Mouse (Mus musculus): ENCODE results near the gene Atxn1l. TPM values are rescaled to one million over a fixed set of nuclear protein-coding genes. Genes with fewer than 3 reads are reported as not detected.

Atxn1l gene
- polyA plus RNA-seq, 1 experiment from 2014 or later = 4.0 TPM

GRCm38 (mm10) chr8:109714961-109715360, 22.6 kb downstream of the Atxn1l start:
- ATAC-seq = no peak
- H3K4me1 ChIP-seq = no peaks in the 10 kb centered on the region
- no peak overlapping the region for H3K27ac ChIP-seq
- no peaks in the 10 kb centered on the region for H3K27me3 ChIP-seq
- H3K4me3 ChIP-seq = no peak overlapping the region
- peaks cover 95% of the 10 kb centered on the region for H3K36me3 ChIP-seq (ENCODE audit: poor library complexity, severe bottlenecking)
- no peak overlapping the region for H3K9ac ChIP-seq
- no peaks in the 10 kb centered on the region for H3K9me3 ChIP-seq (replicated peaks)
- WGBS = 95% methylated on average over 5 of the region's 5 CpGs
- no peak overlapping the region for H3K4me2 ChIP-seq

- no peak overlapping the region for H3K9ac ChIP-seq
- peaks cover 14% of the 10 kb centered on the region for H3K4me1 ChIP-seq
- WGBS = 88% methylated on average over 1 of the region's 1 CpGs
- no peaks in the 10 kb centered on the region for H3K9me3 ChIP-seq (replicated peaks)
- peaks cover 94% of the 10 kb centered on the region for H3K36me3 ChIP-seq (ENCODE audit: poor library complexity, severe bottlenecking)
- no peak for ATAC-seq
- H3K4me3 ChIP-seq = no peak overlapping the region
- H3K27me3 ChIP-seq = no peaks in the 10 kb centered on the region
- H3K27ac ChIP-seq = no peak overlapping the region
- H3K4me2 ChIP-seq = no peak overlapping the region
These were observed 25.0 kb downstream of the Atxn1l start for GRCm38 (mm10) chr8:109712521-109712920.

- Histone ChIP-seq H3K4me3 (no peak overlapping the region), H3K36me3 (ENCODE audit: poor library complexity, severe bottlenecking) (peaks cover 52% of the 10 kb centered on the region)
These were observed 29.6 kb downstream of the Atxn1l start for GRCm38 (mm10) chr8:109707921-109708320.

GRCm38 (mm10) chr8:109706874-109707237, 30.7 kb downstream of the Atxn1l start:
- 0 out of 2 replicates have a peak, but pooled peaks cover 8% of the 10 kb centered on the region for H3K27me3 ChIP-seq
- no peaks in the 10 kb centered on the region for H3K9me3 ChIP-seq (replicated peaks)
- ATAC-seq = peak; percentile 50; the same call in 1 of the 2 replicates
- WGBS = 24% methylated on average over 2 of the region's 2 CpGs
- peaks cover 34% of the 10 kb centered on the region for H3K4me1 ChIP-seq
- H3K4me3 ChIP-seq = peak overlapping the region; percentile 88
- peak overlapping the region; percentile 99 for H3K9ac ChIP-seq
- peak overlapping the region; percentile 94 for H3K4me2 ChIP-seq
- peaks cover 42% of the 10 kb centered on the region for H3K36me3 ChIP-seq (ENCODE audit: poor library complexity, severe bottlenecking)
- no peak overlapping the region for H3K27ac ChIP-seq

More at GRCm38 (mm10) chr8:109707921-109708320, 29.6 kb downstream of the Atxn1l start:
- ATAC-seq = no peak
- Histone ChIP-seq H3K9ac (peak overlapping the region; percentile 99; the same call in 1 of the 2 replicates), H3K4me1 (peaks cover 34% of the 10 kb centered on the region), H3K27me3 (0 out of 2 replicates have a peak, but pooled peaks cover 6% of the 10 kb centered on the region), H3K27ac (no peak overlapping the region), H3K9me3 (replicated peaks) (no peaks in the 10 kb centered on the region), H3K4me2 (peak overlapping the region; percentile 94; the same call in 1 of the 2 replicates)
- WGBS = 98% methylated on average over 4 of the region's 4 CpGs

GRCm38 (mm10) chr8:109706076-109706873, 31.3 kb downstream of the Atxn1l start:
- Histone ChIP-seq H3K27me3 (0 out of 2 replicates have a peak, but pooled peaks cover 8% of the 10 kb centered on the region), H3K9ac (peak overlapping the region; percentile 99), H3K9me3 (replicated peaks) (no peaks in the 10 kb centered on the region), H3K4me2 (peak overlapping the region; percentile 94), H3K4me1 (peaks cover 34% of the 10 kb centered on the region), H3K36me3 (ENCODE audit: poor library complexity, severe bottlenecking) (peaks cover 36% of the 10 kb centered on the region), H3K27ac (peak overlapping the region; percentile 95), H3K4me3 (peak overlapping the region; percentile 88)
- ATAC-seq = peak; percentile 58
- under 1% methylated on average over 23 of the region's 30 CpGs for WGBS

GRCm38 (mm10) chr8:109705320-109706075, 32.0 kb downstream of the Atxn1l start, which contains the start of gene Zfp821:
TSS of gene Zfp821 (plus strand) at chr8:109705546.
- Histone ChIP-seq H3K4me3 (peak within 1 kb of the TSS; percentile 88), H3K4me1 (peaks cover 34% of the 10 kb centered on the region), H3K27me3 (0 out of 2 replicates have a peak, but pooled peaks cover 8% of the 10 kb centered on the region), H3K9ac (peak within 1 kb of the TSS; percentile 99), H3K4me2 (peak within 1 kb of the TSS; percentile 94), H3K36me3 (ENCODE audit: poor library complexity, severe bottlenecking) (peaks cover 28% of the 10 kb centered on the region), H3K9me3 (replicated peaks) (no peaks in the 10 kb centered on the region), H3K27ac (peak within 1 kb of the TSS; percentile 95)
- under 1% methylated on average over 55 of the region's 100 CpGs for WGBS
- ATAC-seq = peak; percentile 90

GRCm38 (mm10) chr8:109704565-109705319, 32.8 kb downstream of the Atxn1l start:
- Histone ChIP-seq H3K9ac (peak overlapping the region; percentile 99), H3K4me3 (peak overlapping the region; percentile 88), H3K4me2 (peak overlapping the region; percentile 94), H3K9me3 (replicated peaks) (no peaks in the 10 kb centered on the region), H3K4me1 (peaks cover 34% of the 10 kb centered on the region), H3K27ac (no peak overlapping the region), H3K27me3 (0 out of 2 replicates have a peak, but pooled peaks cover 8% of the 10 kb centered on the region), H3K36me3 (ENCODE audit: poor library complexity, severe bottlenecking) (peaks cover 21% of the 10 kb centered on the region)
- ATAC-seq = no peak
- WGBS = 12% methylated on average over 24 of the region's 24 CpGs

GRCm38 (mm10) chr8:109698477-109698876, 39.1 kb downstream of the Atxn1l start:
- no peaks in the 10 kb centered on the region for H3K9me3 ChIP-seq (replicated peaks)
- no peak overlapping the region for H3K27ac ChIP-seq
- H3K36me3 ChIP-seq (ENCODE audit: poor library complexity, severe bottlenecking) = no peaks in the 10 kb centered on the region
- peaks cover 8% of the 10 kb centered on the region; the same call in 1 of the 2 replicates for H3K4me1 ChIP-seq
- H3K27me3 ChIP-seq = 0 out of 2 replicates have a peak, but pooled peaks cover 7% of the 10 kb centered on the region
- no peak overlapping the region for H3K4me2 ChIP-seq
- 76% methylated on average over 3 of the region's 3 CpGs for WGBS
- H3K9ac ChIP-seq = no peak overlapping the region
- no peak overlapping the region for H3K4me3 ChIP-seq
- ATAC-seq = no peak

- 61% methylated on average over 1 of the region's 1 CpGs for WGBS
- ATAC-seq = no peak
These were observed 39.8 kb downstream of the Atxn1l start for GRCm38 (mm10) chr8:109697754-109698153.

GRCm38 (mm10) chr8:109694154-109694553, 43.4 kb downstream of the Atxn1l start:
- Histone ChIP-seq H3K4me3 (peak overlapping the region; percentile 91; the same call in 1 of the 2 replicates), H3K9ac (no peak overlapping the region), H3K27ac (no peak overlapping the region), H3K36me3 (ENCODE audit: poor library complexity, severe bottlenecking) (no peaks in the 10 kb centered on the region), H3K27me3 (0 out of 2 replicates have a peak, but pooled peaks cover 3% of the 10 kb centered on the region), H3K9me3 (replicated peaks) (no peaks in the 10 kb centered on the region), H3K4me1 (peaks cover 31% of the 10 kb centered on the region), H3K4me2 (peak overlapping the region; percentile 84; the same call in 1 of the 2 replicates)
- 73% methylated on average over 6 of the region's 6 CpGs for WGBS
- no peak for ATAC-seq

More at GRCm38 (mm10) chr8:109697754-109698153, 39.8 kb downstream of the Atxn1l start:
- Histone ChIP-seq H3K4me3 (no peak overlapping the region), H3K9ac (no peak overlapping the region), H3K4me1 (peaks cover 8% of the 10 kb centered on the region; the same call in 1 of the 2 replicates), H3K4me2 (no peak overlapping the region), H3K27me3 (0 out of 2 replicates have a peak, but pooled peaks cover 3% of the 10 kb centered on the region), H3K36me3 (ENCODE audit: poor library complexity, severe bottlenecking) (no peaks in the 10 kb centered on the region), H3K9me3 (replicated peaks) (no peaks in the 10 kb centered on the region), H3K27ac (no peak overlapping the region)
